Mouse (Mus musculus) embryonic facial prominence, embryonic 14.5 days (tissue): ENCODE results near the gene Phlda1. TPM values are rescaled to one million over a fixed set of nuclear protein-coding genes. Genes with fewer than 3 reads are reported as not detected.

Experiments used
- polyA plus RNA-seq: library from polyadenylated mRNA; unstranded; fragments of >200 nt; fragmentation: Nextera tagmentation; extraction: Ambion mirVana; gene quantifications from 2 replicates; pipeline ENCODE4 v1.2.1, GENCODE M21; 2014

The Phlda1 gene
- polyA plus RNA-seq, 1 experiment from 2014 or later = 36.2 TPM

Other genes with a start within 250 kb of the Phlda1 start
- gene Bbs10, start 207.6 kb upstream of the Phlda1 start, polyA plus RNA-seq = 4.0 and 5.8 TPM in 2 replicates
- gene Nap1l1, start 33.1 kb upstream of the Phlda1 start, polyA plus RNA-seq = 234 and 242 TPM in 2 replicates